Mouse (Mus musculus): ENCODE results near the gene Zfp64.

- no peak; the same call in 1 of the 2 replicates for TF ChIP-seq CTCF (IDR thresholded peaks at IDR 0.05; ENCODE audit: low read depth)
- TF ChIP-seq EP300 (optimal IDR thresholded peaks at IDR 0.05) = no peak
These were observed 11.1 kb upstream of the Zfp64 start for GRCm38 (mm10) chr2:168966525-168966924.
